Mouse (Mus musculus): ENCODE data around the gene Auh. TPM values are rescaled to one million over a fixed set of nuclear protein-coding genes. Genes with fewer than 3 reads are reported as not detected.

The Auh gene
- polyA plus RNA-seq, 1 experiment from 2014 or later = 30.1 TPM

GRCm38 (mm10) chr13:52962361-52962760, 32.9 kb upstream of the Auh start:
- Histone ChIP-seq H3K27me3 (replicated peaks) (no peaks in the 10 kb centered on the region), H3K9ac (no peak overlapping the region), H3K27ac (no peak overlapping the region), H3K4me2 (no peak overlapping the region), H3K36me3 (peaks cover 12% of the 10 kb centered on the region), H3K9me3 (replicated peaks) (no peaks in the 10 kb centered on the region), H3K4me1 (no peaks in the 10 kb centered on the region), H3K4me3 (no peak overlapping the region)
- 61% methylated on average over 6 of the region's 6 CpGs for WGBS (ENCODE audit: insufficient replicate concordance)
- no peak for ATAC-seq

- ATAC-seq = no peak
- Histone ChIP-seq H3K27me3 (replicated peaks) (no peaks in the 10 kb centered on the region), H3K36me3 (no peaks in the 10 kb centered on the region), H3K4me1 (no peaks in the 10 kb centered on the region), H3K4me3 (no peak overlapping the region), H3K4me2 (no peak overlapping the region), H3K9me3 (replicated peaks) (no peaks in the 10 kb centered on the region), H3K27ac (no peak overlapping the region), H3K9ac (no peak overlapping the region)
- WGBS (ENCODE audit: insufficient replicate concordance) = 66% methylated on average over 6 of the region's 6 CpGs
Observed at GRCm38 (mm10) chr13:52953779-52954553, 24.5 kb upstream of the Auh start.

GRCm38 (mm10) chr13:52949211-52949610, 19.7 kb upstream of the Auh start:
- no peaks in the 10 kb centered on the region for H3K9me3 ChIP-seq (replicated peaks)
- no peak overlapping the region for H3K9ac ChIP-seq
- WGBS (ENCODE audit: insufficient replicate concordance) = 77% methylated on average over 3 of the region's 3 CpGs
- H3K27me3 ChIP-seq (replicated peaks) = no peaks in the 10 kb centered on the region
- H3K27ac ChIP-seq = no peak overlapping the region
- ATAC-seq = no peak
- no peaks in the 10 kb centered on the region for H3K36me3 ChIP-seq
- H3K4me3 ChIP-seq = no peak overlapping the region
- H3K4me2 ChIP-seq = no peak overlapping the region
- H3K4me1 ChIP-seq = no peaks in the 10 kb centered on the region

- no peak overlapping the region for H3K4me2 ChIP-seq
- no peaks in the 10 kb centered on the region for H3K36me3 ChIP-seq
- ATAC-seq = no peak
- H3K9ac ChIP-seq = no peak overlapping the region
- H3K27ac ChIP-seq = no peak overlapping the region
- H3K4me3 ChIP-seq = no peak overlapping the region
- H3K4me1 ChIP-seq = no peaks in the 10 kb centered on the region
- no peaks in the 10 kb centered on the region for H3K27me3 ChIP-seq (replicated peaks)
- 44% methylated on average over 4 of the region's 4 CpGs for WGBS (ENCODE audit: insufficient replicate concordance)
- no peaks in the 10 kb centered on the region for H3K9me3 ChIP-seq (replicated peaks)
Observed at GRCm38 (mm10) chr13:52947545-52947944, 18.1 kb upstream of the Auh start.

- Histone ChIP-seq H3K4me1 (no peaks in the 10 kb centered on the region), H3K27ac (no peak overlapping the region), H3K9me3 (replicated peaks) (no peaks in the 10 kb centered on the region), H3K9ac (no peak overlapping the region), H3K27me3 (replicated peaks) (no peaks in the 10 kb centered on the region), H3K36me3 (no peaks in the 10 kb centered on the region), H3K4me3 (no peak overlapping the region), H3K4me2 (no peak overlapping the region)
- WGBS (ENCODE audit: insufficient replicate concordance) = 78% methylated on average over 9 of the region's 9 CpGs
- ATAC-seq = no peak
Observed at GRCm38 (mm10) chr13:52945769-52946168, 16.3 kb upstream of the Auh start.

- ATAC-seq = no peak
- 43% methylated on average over 4 of the region's 4 CpGs for WGBS (ENCODE audit: insufficient replicate concordance)
- no peak overlapping the region for H3K4me2 ChIP-seq
- H3K4me3 ChIP-seq = no peak overlapping the region
- no peak overlapping the region for H3K9ac ChIP-seq
- no peaks in the 10 kb centered on the region for H3K9me3 ChIP-seq (replicated peaks)
- H3K27ac ChIP-seq = no peak overlapping the region
- H3K27me3 ChIP-seq (replicated peaks) = no peaks in the 10 kb centered on the region
- no peaks in the 10 kb centered on the region for H3K4me1 ChIP-seq
- no peaks in the 10 kb centered on the region for H3K36me3 ChIP-seq
Observed at GRCm38 (mm10) chr13:52944116-52944515, 14.6 kb upstream of the Auh start.

GRCm38 (mm10) chr13:52942876-52943388, 13.5 kb upstream of the Auh start:
- Histone ChIP-seq H3K27ac (no peak overlapping the region), H3K9me3 (replicated peaks) (no peaks in the 10 kb centered on the region), H3K4me1 (no peaks in the 10 kb centered on the region), H3K36me3 (no peaks in the 10 kb centered on the region), H3K4me2 (no peak overlapping the region), H3K27me3 (replicated peaks) (0 out of 2 replicates have a peak, but pooled peaks cover 3% of the 10 kb centered on the region), H3K9ac (no peak overlapping the region), H3K4me3 (no peak overlapping the region)
- WGBS (ENCODE audit: insufficient replicate concordance) = 69% methylated on average over 1 of the region's 1 CpGs
- ATAC-seq = no peak

GRCm38 (mm10) chr13:52940956-52941355, 11.5 kb upstream of the Auh start:
- Histone ChIP-seq H3K4me1 (no peaks in the 10 kb centered on the region), H3K27ac (no peak overlapping the region), H3K36me3 (no peaks in the 10 kb centered on the region), H3K27me3 (replicated peaks) (0 out of 2 replicates have a peak, but pooled peaks cover 6% of the 10 kb centered on the region), H3K4me2 (no peak overlapping the region), H3K9ac (no peak overlapping the region), H3K9me3 (replicated peaks) (no peaks in the 10 kb centered on the region), H3K4me3 (no peak overlapping the region)
- ATAC-seq = no peak
- WGBS (ENCODE audit: insufficient replicate concordance) = 72% methylated on average over 7 of the region's 7 CpGs

- peaks cover 16% of the 10 kb centered on the region for H3K27me3 ChIP-seq (replicated peaks)
- no peak overlapping the region for H3K4me3 ChIP-seq
- no peak overlapping the region for H3K4me2 ChIP-seq
- no peak for ATAC-seq
- no peaks in the 10 kb centered on the region for H3K36me3 ChIP-seq
- H3K9me3 ChIP-seq (replicated peaks) = no peaks in the 10 kb centered on the region
- no peak overlapping the region for H3K27ac ChIP-seq
- H3K4me1 ChIP-seq = peaks cover 31% of the 10 kb centered on the region
- no peak overlapping the region for H3K9ac ChIP-seq
- 51% methylated on average over 10 of the region's 10 CpGs for WGBS (ENCODE audit: insufficient replicate concordance)
Observed at GRCm38 (mm10) chr13:52930582-52930981, 1.1 kb upstream of the Auh start.

GRCm38 (mm10) chr13:52928392-52928791, 1.1 kb downstream of the Auh start:
- no peak for ATAC-seq
- peak overlapping the region; percentile 90 for H3K9ac ChIP-seq
- WGBS (ENCODE audit: insufficient replicate concordance) = 57% methylated on average over 9 of the region's 9 CpGs

GRCm38 (mm10) chr13:52924457-52924856, 5.0 kb downstream of the Auh start:
- H3K4me1 ChIP-seq = peaks cover 47% of the 10 kb centered on the region
- no peak overlapping the region for H3K4me2 ChIP-seq
- H3K9me3 ChIP-seq (replicated peaks) = no peaks in the 10 kb centered on the region
- no peak overlapping the region for H3K9ac ChIP-seq
- WGBS (ENCODE audit: insufficient replicate concordance) = 75% methylated on average over 5 of the region's 5 CpGs
- H3K27me3 ChIP-seq (replicated peaks) = no peaks in the 10 kb centered on the region
- ATAC-seq = no peak
- H3K4me3 ChIP-seq = no peak overlapping the region
- no peak overlapping the region for H3K27ac ChIP-seq
- H3K36me3 ChIP-seq = no peaks in the 10 kb centered on the region

More at GRCm38 (mm10) chr13:52928392-52928791, 1.1 kb downstream of the Auh start:
- Histone ChIP-seq H3K9me3 (replicated peaks) (no peaks in the 10 kb centered on the region), H3K4me2 (peak overlapping the region; percentile 75), H3K4me3 (peak overlapping the region; percentile 83), H3K27me3 (replicated peaks) (peaks cover 16% of the 10 kb centered on the region), H3K27ac (peak overlapping the region; percentile 81; the same call in 1 of the 2 replicates), H3K4me1 (peaks cover 31% of the 10 kb centered on the region), H3K36me3 (no peaks in the 10 kb centered on the region)

GRCm38 (mm10) chr13:52921966-52922365, 7.5 kb downstream of the Auh start:
- Histone ChIP-seq H3K4me1 (peaks cover 27% of the 10 kb centered on the region), H3K36me3 (peaks cover 11% of the 10 kb centered on the region), H3K4me2 (no peak overlapping the region), H3K27me3 (replicated peaks) (no peaks in the 10 kb centered on the region), H3K27ac (no peak overlapping the region), H3K9ac (no peak overlapping the region), H3K4me3 (no peak overlapping the region), H3K9me3 (replicated peaks) (no peaks in the 10 kb centered on the region)
- WGBS (ENCODE audit: insufficient replicate concordance) = 32% methylated on average over 8 of the region's 8 CpGs
- no peak for ATAC-seq
